Mouse (Mus musculus): ENCODE measurements around the gene Nefh. TPM values are rescaled to one million over a fixed set of nuclear protein-coding genes. Genes with fewer than 3 reads are reported as not detected.
A peak's percentile ranks its signal among the peaks of the same experiment; 100 is the strongest.

The Nefh gene
- total and polyA plus RNA-seq, 2 experiments from 2014 or later = 8.3 to 13.0 TPM

DNA sequence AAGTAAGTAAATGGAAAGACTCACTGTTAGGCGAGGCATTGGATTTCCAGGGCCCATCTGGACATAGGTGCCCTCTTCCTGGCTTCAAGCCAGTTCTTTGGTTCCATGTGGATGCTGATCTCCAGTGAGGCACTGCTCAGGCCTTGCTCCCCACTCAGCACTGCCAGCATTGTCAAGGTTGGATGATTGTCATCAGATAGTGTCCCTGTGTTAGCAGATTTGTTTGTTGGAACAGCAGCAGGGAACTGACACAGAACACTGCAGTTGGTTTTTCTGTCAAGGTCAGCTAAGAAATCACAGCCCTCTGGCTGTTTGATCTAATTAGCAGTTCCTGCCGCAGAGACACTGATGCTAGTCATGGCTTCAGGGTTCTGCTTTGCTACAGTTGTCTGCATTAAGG is 26.6 kb downstream of the Nefh start:
- TF ChIP-seq CTCF (IDR thresholded peaks at IDR 0.05) = no peak
- Histone ChIP-seq H3K9ac (replicated peaks; ENCODE audit: low read length, poor library complexity, severe bottlenecking) (no peak overlapping the region), H3K27me3 (ENCODE audit: insufficient read depth, low read length) (no peaks in the 10 kb centered on the region), H3K4me1 (ENCODE audit: insufficient read depth, low read length) (no peaks in the 10 kb centered on the region), H3K36me3 (ENCODE audit: insufficient read depth, low read length) (peaks cover 77% of the 10 kb centered on the region), H3K9me3 (ENCODE audit: low read length) (no peaks in the 10 kb centered on the region), H3K4me2 (ENCODE audit: low read depth, low read length, poor library complexity, severe bottlenecking) (no peak overlapping the region), H3K4me3 (ENCODE audit: low read depth, low read length) (no peak overlapping the region), H3K27ac (ENCODE audit: low read depth, low read length) (no peak overlapping the region)
- DNase-seq (ENCODE audit: low spot score) = peak; percentile 4
- WGBS = 73% methylated on average over 2 of the region's 2 CpGs
- no peak for ATAC-seq (ENCODE audit: low FRiP score)

DNA sequence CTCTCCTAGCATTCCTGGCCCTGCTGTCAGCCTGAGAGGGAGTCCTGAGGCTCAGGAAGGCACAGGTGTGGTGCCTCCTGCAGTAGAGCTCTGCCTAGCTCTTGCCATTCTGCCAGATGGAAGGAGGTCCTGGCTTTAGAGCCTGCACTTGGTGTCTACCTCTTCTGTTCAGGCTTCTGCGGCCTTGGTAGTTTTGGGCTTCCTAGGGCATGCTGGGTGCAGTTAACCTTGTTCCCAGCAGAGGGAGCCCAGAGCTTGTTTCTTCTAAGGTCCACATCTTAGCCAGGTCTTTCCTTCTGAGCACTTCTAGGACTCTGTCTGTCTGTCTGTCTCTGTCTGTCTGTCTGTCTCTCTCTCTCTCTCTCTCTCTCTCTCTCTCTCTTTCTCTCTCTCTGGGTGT is 31.8 kb downstream of the Nefh start:
- Histone ChIP-seq H3K9ac (replicated peaks; ENCODE audit: low read length, poor library complexity, severe bottlenecking) (no peak overlapping the region), H3K4me2 (ENCODE audit: low read depth, low read length, poor library complexity, severe bottlenecking) (no peak overlapping the region), H3K4me3 (ENCODE audit: low read depth, low read length) (no peak overlapping the region), H3K27ac (ENCODE audit: low read depth, low read length) (no peak overlapping the region), H3K4me1 (ENCODE audit: insufficient read depth, low read length) (no peaks in the 10 kb centered on the region), H3K36me3 (ENCODE audit: insufficient read depth, low read length) (peaks cover 67% of the 10 kb centered on the region), H3K27me3 (ENCODE audit: insufficient read depth, low read length) (no peaks in the 10 kb centered on the region), H3K9me3 (ENCODE audit: low read length) (no peaks in the 10 kb centered on the region)
- DNase-seq (ENCODE audit: low spot score) = peak; percentile 69
- ATAC-seq (ENCODE audit: low FRiP score) = no peak
- peak; percentile 82 for TF ChIP-seq CTCF (IDR thresholded peaks at IDR 0.05)
- 55% methylated on average over 1 of the region's 1 CpGs for WGBS

DNA sequence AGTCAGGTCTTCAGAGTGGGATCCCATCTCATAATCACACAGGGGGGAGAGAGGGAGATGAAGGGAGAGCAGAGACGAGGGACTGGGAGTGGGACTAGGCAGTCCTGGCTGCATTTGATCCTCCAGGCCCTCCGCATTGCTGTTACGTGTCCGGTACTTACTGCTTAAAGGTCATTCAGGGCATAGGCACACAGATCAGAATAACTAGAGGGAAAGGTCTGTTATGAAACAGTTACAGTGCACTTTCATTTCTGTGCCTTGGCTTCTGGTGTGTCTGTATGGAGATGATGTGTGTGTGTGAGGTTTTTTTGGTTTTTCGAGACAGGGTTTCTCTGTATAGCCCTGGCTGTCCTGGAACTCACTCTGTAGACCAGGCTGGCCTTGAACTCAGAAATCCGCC is 41.6 kb downstream of the Nefh start:
- no peak overlapping the region for H3K4me3 ChIP-seq (ENCODE audit: low read depth, low read length)
- H3K36me3 ChIP-seq (ENCODE audit: insufficient read depth, low read length) = peaks cover 45% of the 10 kb centered on the region
- no peaks in the 10 kb centered on the region for H3K4me1 ChIP-seq (ENCODE audit: insufficient read depth, low read length)
- DNase-seq (ENCODE audit: low spot score) (no peak), ATAC-seq (ENCODE audit: low FRiP score) (no peak)
- no peaks in the 10 kb centered on the region for H3K27me3 ChIP-seq (ENCODE audit: insufficient read depth, low read length)
- 94% methylated on average over 6 of the region's 6 CpGs for WGBS
- no peak overlapping the region for H3K4me2 ChIP-seq (ENCODE audit: low read depth, low read length, poor library complexity, severe bottlenecking)
- H3K27ac ChIP-seq (ENCODE audit: low read depth, low read length) = no peak overlapping the region
- TF ChIP-seq CTCF (IDR thresholded peaks at IDR 0.05) = no peak
- no peak overlapping the region for H3K9ac ChIP-seq (replicated peaks; ENCODE audit: low read length, poor library complexity, severe bottlenecking)
- H3K9me3 ChIP-seq (ENCODE audit: low read length) = no peaks in the 10 kb centered on the region

DNA sequence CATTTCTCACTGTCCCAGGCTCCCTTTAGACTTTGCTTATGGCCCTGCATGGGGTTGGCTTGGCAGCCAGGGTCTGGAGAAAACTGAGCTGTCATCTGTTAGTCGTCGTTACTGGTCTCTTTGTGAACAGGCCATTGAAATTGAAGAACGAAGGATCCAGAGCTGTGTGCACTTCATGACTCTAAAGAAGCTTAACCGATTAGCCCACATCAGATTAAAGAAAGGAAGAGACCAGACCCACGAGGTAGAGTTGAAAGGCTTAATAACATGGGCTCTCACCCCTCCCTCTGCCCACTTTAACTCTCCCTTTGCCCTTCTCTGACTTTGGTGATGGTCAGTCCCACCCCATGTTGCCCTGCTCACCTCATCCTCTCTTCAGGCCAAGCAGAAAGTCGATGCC is 45.9 kb downstream of the Nefh start:
- H3K36me3 ChIP-seq (ENCODE audit: insufficient read depth, low read length) = peaks cover 38% of the 10 kb centered on the region
- WGBS = 82% methylated on average over 6 of the region's 6 CpGs
- no peaks in the 10 kb centered on the region for H3K27me3 ChIP-seq (ENCODE audit: insufficient read depth, low read length)
- H3K4me1 ChIP-seq (ENCODE audit: insufficient read depth, low read length) = no peaks in the 10 kb centered on the region
- ATAC-seq (ENCODE audit: low FRiP score) (no peak), DNase-seq (ENCODE audit: low spot score) (no peak)
- no peaks in the 10 kb centered on the region for H3K9me3 ChIP-seq (ENCODE audit: low read length)
- no peak overlapping the region for H3K27ac ChIP-seq (ENCODE audit: low read depth, low read length)
- TF ChIP-seq CTCF (IDR thresholded peaks at IDR 0.05) = no peak
- no peak overlapping the region for H3K4me2 ChIP-seq (ENCODE audit: low read depth, low read length, poor library complexity, severe bottlenecking)
- no peak overlapping the region for H3K9ac ChIP-seq (replicated peaks; ENCODE audit: low read length, poor library complexity, severe bottlenecking)
- H3K4me3 ChIP-seq (ENCODE audit: low read depth, low read length) = no peak overlapping the region

DNA sequence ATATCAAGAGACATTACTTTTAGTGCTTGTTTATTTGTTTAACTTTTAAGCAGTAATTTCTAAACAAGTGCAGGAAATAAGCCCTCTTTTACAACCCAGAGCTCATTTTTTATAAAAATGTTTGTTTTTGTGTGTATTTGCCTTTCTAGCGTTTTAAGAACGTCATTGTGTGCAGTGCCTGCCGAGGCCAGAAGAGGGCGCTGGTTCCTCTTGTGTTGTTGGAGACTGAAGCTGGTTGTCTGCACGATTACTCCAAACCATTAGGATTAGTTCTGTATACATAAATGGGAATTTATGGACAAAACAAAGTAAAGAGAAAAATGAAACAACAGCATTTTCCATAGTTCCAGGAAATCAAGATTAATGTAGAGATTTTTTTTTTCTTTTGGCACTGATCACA is 47.4 kb downstream of the Nefh start:
- H3K9me3 ChIP-seq (ENCODE audit: low read length) = no peaks in the 10 kb centered on the region
- H3K27me3 ChIP-seq (ENCODE audit: insufficient read depth, low read length) = no peaks in the 10 kb centered on the region
- DNase-seq (ENCODE audit: low spot score) (peak; percentile 46), ATAC-seq (ENCODE audit: low FRiP score) (no peak)
- peaks cover 35% of the 10 kb centered on the region for H3K36me3 ChIP-seq (ENCODE audit: insufficient read depth, low read length)
- WGBS = 67% methylated on average over 5 of the region's 5 CpGs
- H3K9ac ChIP-seq (replicated peaks; ENCODE audit: low read length, poor library complexity, severe bottlenecking) = no peak overlapping the region
- H3K4me2 ChIP-seq (ENCODE audit: low read depth, low read length, poor library complexity, severe bottlenecking) = no peak overlapping the region
- peak; percentile 69 for TF ChIP-seq CTCF (IDR thresholded peaks at IDR 0.05)
- H3K4me3 ChIP-seq (ENCODE audit: low read depth, low read length) = no peak overlapping the region
- H3K27ac ChIP-seq (ENCODE audit: low read depth, low read length) = no peak overlapping the region
- peaks cover 3% of the 10 kb centered on the region; the same call in 1 of the 2 replicates for H3K4me1 ChIP-seq (ENCODE audit: insufficient read depth, low read length)

DNA sequence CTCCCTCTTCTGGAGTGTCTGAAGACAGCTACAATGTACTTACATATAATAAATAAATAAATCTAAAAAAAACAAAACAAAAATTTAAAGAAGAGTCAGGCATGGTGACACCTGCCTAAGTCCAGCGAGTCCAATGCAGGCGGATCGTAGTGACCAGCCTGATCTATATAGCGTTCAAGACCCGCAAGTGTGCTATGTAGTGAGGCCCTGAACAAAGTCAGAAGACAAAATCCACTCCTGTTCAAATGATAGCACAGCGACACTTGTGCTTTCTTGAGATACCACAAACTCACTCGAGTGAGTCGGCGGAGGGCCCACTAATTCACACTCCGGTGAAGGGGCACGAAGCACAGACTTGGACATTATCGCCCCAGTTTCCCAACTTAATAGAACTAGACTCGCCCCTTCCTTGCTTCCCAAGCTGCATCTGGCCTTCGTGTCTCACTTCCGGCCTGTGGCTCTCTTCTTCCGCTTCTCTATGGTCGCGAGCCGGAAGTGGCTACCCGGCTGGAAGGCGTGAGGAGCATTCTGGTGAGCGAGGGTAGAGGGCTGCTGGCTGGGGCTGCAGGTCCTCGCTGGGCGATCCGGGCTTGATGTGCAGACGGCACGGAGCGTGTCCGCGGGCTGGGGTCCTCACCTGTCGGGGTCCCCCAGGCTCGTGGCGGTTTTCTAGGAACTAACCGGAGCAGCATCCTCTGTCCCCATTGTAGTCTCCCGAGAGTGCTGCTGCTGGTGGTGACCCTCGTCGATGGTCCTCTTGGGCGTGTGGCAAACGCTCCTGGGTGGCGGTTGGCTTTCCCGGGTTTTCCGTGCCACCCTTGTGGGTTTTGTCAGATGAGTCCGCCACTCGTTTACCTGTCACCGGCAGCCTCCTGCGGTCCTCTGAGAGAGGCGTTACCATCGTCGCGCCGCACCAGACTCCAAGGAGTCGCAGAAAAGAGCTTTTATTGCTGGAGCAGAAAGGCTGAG is 52.7 kb downstream of the Nefh start, which contains the start of gene Thoc5:
Gene Thoc5, plus strand, starts transcription at position 473 of the 969 bp plus-strand sequence.
- H3K27ac ChIP-seq (ENCODE audit: low read depth, low read length) = peak within 1 kb of the TSS; percentile 83
- TF ChIP-seq CTCF (IDR thresholded peaks at IDR 0.05) = no peak
- ATAC-seq (ENCODE audit: low FRiP score) = peak; percentile 88
- peaks cover 37% of the 10 kb centered on the region for H3K36me3 ChIP-seq (ENCODE audit: insufficient read depth, low read length)
- peaks cover 3% of the 10 kb centered on the region; the same call in 1 of the 2 replicates for H3K4me1 ChIP-seq (ENCODE audit: insufficient read depth, low read length)
- H3K27me3 ChIP-seq (ENCODE audit: insufficient read depth, low read length) = no peaks in the 10 kb centered on the region
- no peaks in the 10 kb centered on the region for H3K9me3 ChIP-seq (ENCODE audit: low read length)
- 3% methylated on average over 52 of the region's 52 CpGs for WGBS
- peak within 1 kb of the TSS; percentile 67 for H3K4me2 ChIP-seq (ENCODE audit: low read depth, low read length, poor library complexity, severe bottlenecking)
- peak; percentile 94 for DNase-seq (ENCODE audit: low spot score)
- H3K9ac ChIP-seq (replicated peaks; ENCODE audit: low read length, poor library complexity, severe bottlenecking) = peak within 1 kb of the TSS; percentile 84
- H3K4me3 ChIP-seq (ENCODE audit: low read depth, low read length) = peak within 1 kb of the TSS; percentile 74

Small RNA genes within 50 kb of the gene (microRNA-seq; reads per million reads assigned to microRNA genes)
- 1.3 reads per million for gene Mir6918 (ENCODE audit: borderline number of aligned reads)

Other genes starting within 250 kb of the Nefh start
- 294 and 403 TPM in 2 replicates for gene Uqcr10, start 243.7 kb downstream of the Nefh start, total RNA-seq (2014; rRNA removed)
- gene Uqcr10, start 243.7 kb downstream of the Nefh start, polyA plus RNA-seq (2015; fragmentation: Nextera tagmentation; extraction: Ambion mirVana) = 788 and 843 TPM in 2 replicates
- 25.9 and 28.2 TPM in 2 replicates for gene Zmat5, start 243.4 kb downstream of the Nefh start, total RNA-seq (2014; rRNA removed)
- gene Zmat5, start 243.4 kb downstream of the Nefh start, polyA plus RNA-seq (2015; fragmentation: Nextera tagmentation; extraction: Ambion mirVana) = 43.5 and 51.7 TPM in 2 replicates
- 13.1 and 15.7 TPM in 2 replicates for gene Cabp7, start 201.3 kb downstream of the Nefh start, total RNA-seq (2014; rRNA removed)
- 1.8 and 2.1 TPM in 2 replicates for gene Cabp7, start 201.3 kb downstream of the Nefh start, polyA plus RNA-seq (2015; fragmentation: Nextera tagmentation; extraction: Ambion mirVana)
- 103 and 107 TPM in 2 replicates for gene Nf2, start 98.5 kb downstream of the Nefh start, total RNA-seq (2014; rRNA removed)
- gene Nf2, start 98.5 kb downstream of the Nefh start, polyA plus RNA-seq (2015; fragmentation: Nextera tagmentation; extraction: Ambion mirVana) = 48.4 and 51.5 TPM in 2 replicates
- gene Nipsnap1, start 74.1 kb downstream of the Nefh start, total RNA-seq (2014; rRNA removed) = 133 and 170 TPM in 2 replicates
- gene Nipsnap1, start 74.1 kb downstream of the Nefh start, polyA plus RNA-seq (2015; fragmentation: Nextera tagmentation; extraction: Ambion mirVana) = 130 and 133 TPM in 2 replicates
- 44.9 and 48.4 TPM in 2 replicates for gene Thoc5, start 52.7 kb downstream of the Nefh start, total RNA-seq (2014; rRNA removed)
- gene Thoc5, start 52.7 kb downstream of the Nefh start, polyA plus RNA-seq (2015; fragmentation: Nextera tagmentation; extraction: Ambion mirVana) = 44.6 and 45.2 TPM in 2 replicates
- 122 and 130 TPM in 2 replicates for gene Ap1b1, start 38.8 kb upstream of the Nefh start, total RNA-seq (2014; rRNA removed)
- gene Ap1b1, start 38.8 kb upstream of the Nefh start, polyA plus RNA-seq (2015; fragmentation: Nextera tagmentation; extraction: Ambion mirVana) = 94.8 and 99.5 TPM in 2 replicates
- gene Rasl10a, start 110.1 kb upstream of the Nefh start, total RNA-seq (2014; rRNA removed) = 3.1 and 6.2 TPM in 2 replicates
- 3.6 and 4.6 TPM in 2 replicates for gene Rasl10a, start 110.1 kb upstream of the Nefh start, polyA plus RNA-seq (2015; fragmentation: Nextera tagmentation; extraction: Ambion mirVana)
- 33.8 and 43.8 TPM in 2 replicates for gene Gas2l1, start 117.3 kb upstream of the Nefh start, total RNA-seq (2014; rRNA removed)
- 17.6 and 18.5 TPM in 2 replicates for gene Gas2l1, start 117.3 kb upstream of the Nefh start, polyA plus RNA-seq (2015; fragmentation: Nextera tagmentation; extraction: Ambion mirVana)
- 48.0 and 67.1 TPM in 2 replicates for gene Rhbdd3, start 150.9 kb upstream of the Nefh start, total RNA-seq (2014; rRNA removed)
- 50.4 and 54.6 TPM in 2 replicates for gene Rhbdd3, start 150.9 kb upstream of the Nefh start, polyA plus RNA-seq (2015; fragmentation: Nextera tagmentation; extraction: Ambion mirVana)
- 315 and 338 TPM in 2 replicates for gene Ewsr1, start 151.2 kb upstream of the Nefh start, total RNA-seq (2014; rRNA removed)
- gene Ewsr1, start 151.2 kb upstream of the Nefh start, polyA plus RNA-seq (2015; fragmentation: Nextera tagmentation; extraction: Ambion mirVana) = 353 and 371 TPM in 2 replicates
- gene Emid1, start 204.2 kb upstream of the Nefh start, total RNA-seq (2014; rRNA removed) = 4.8 and 10.8 TPM in 2 replicates
- gene Emid1, start 204.2 kb upstream of the Nefh start, polyA plus RNA-seq (2015; fragmentation: Nextera tagmentation; extraction: Ambion mirVana) = 14.5 and 16.9 TPM in 2 replicates